Mouse (Mus musculus): Measurements from ENCODE around the gene Pde1a.
"Not testable (repeated sequence)": the region's sequence is repeated elsewhere in the genome, so short reads cannot be mapped to it uniquely, and the experiment has no call there.

Pde1a gene

DNA sequence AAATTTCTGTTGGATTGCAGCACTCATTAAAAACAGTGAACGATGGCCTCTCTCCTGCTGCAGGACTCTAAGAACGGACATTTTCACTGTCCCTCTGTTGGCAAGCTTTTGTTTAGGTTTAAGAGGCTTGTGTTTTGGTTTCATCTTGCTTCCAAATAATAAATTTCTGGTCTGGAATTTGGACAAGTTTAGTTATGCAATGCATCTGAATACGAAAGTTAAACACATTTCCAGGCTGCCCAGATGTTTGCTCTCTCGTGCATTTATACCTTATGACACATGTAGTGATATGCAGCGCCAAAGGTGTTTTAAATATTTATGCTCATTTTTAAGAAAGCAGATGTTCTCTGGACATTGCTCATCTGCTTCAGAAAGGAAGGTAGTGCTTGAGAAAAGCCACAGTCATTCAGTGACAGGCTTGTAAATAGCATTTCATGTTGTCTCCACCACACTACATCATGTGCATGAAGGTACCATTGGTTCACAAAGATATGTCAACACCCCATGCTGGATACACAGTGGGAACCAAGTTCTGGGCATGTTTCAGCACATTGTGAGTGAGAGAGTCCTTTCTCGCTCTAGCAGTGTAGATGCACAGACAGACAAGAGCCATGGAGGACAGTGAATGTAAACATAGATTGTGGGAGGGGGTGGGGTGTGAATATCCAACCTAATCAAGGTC is 171.5 kb downstream of the Pde1a start:
- DNase-seq, result no peak

DNA sequence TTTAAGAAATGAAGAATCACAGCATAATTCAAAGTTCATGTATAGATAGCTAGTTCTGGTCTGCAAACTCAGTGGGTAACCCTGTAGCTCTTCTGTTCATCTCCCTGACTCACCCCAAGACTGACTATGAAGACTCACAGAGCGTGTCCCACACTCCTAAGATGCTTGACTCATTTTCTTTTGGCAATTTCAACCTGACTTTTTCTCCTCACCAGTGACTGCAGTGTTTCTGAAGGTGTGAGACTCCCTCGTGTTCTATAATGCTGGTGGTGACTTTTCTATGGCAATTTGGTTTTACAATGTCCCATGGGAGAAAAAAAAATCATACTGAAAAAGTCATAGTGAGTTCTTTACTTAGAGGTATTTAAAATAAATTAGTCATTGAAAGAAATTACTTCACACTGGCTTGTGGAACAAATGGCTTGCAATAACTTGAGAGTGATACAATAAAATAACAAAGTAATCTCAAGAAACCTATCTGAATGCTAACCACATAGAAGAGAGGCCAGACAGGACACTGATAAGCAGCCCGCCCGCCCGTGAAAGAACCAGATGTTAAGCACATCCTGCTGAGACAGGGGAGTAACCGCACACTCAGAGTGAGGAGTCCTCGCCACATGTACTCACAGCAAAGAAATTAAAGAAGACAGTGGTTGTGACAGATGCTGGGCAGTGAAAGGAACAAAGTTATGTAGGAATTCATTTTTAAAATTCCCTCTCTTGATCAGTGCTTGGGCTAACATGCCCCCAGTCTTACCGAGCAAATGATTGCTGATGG is 183.2 kb downstream of the Pde1a start:
- DNase-seq, result no peak

DNA sequence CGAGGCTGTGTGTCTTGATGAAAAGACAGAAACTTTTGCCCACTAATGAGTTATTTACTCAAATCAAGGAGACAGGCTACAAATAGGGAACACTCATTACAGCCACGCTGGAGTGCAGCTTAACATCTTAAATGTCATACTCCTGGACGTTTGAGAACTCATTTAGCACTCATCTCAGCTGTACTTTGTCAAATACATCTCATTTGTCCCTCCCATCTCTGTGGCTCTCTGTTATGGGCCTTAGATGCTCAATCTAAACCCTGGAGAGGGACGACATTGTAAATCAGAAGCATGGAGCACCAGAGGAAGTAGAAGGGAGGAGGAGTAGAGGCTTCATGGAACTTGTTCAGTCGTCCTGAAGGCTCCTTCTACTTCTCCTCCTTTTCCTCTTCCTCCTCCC is 194.6 kb downstream of the Pde1a start:
- DNase-seq, result no peak

DNA sequence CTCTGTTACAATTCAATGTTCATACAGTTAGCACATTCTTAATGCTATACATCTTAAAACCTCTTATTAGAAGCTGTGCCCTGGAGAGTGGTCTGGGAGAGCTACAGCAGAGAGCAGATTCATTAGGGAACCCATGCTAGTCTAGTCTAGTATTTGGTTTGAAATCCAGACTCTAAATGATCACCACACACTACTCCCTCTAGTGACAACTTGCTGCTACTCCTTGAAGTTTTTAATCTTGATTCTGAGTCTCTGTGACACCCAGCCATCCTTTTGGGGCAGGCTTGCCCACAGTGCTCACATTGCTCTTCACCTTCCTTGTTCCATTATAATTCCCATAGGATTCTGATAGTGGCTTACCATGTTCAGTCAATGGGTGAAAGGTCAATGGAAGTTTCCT is 206.9 kb downstream of the Pde1a start:
- DNase-seq, result no peak

DNA sequence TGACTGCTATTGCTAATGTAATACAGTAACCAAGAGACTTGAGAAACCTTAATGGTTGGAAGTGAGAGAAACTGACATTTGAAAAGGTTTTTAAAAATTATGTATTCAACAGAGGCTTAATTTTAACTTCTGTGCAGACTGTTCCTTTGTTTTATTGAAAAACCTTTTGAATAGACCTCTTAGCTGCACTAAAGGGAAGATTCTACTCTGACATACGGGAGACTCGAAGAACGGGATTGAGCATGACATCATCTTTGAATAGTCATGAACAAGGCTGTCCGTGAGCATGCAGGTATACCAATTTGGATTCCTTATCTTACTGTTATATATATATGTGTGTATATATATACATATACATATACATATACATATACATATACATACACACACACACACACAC is 207.9 kb downstream of the Pde1a start:
- DNase-seq, result no peak

DNA sequence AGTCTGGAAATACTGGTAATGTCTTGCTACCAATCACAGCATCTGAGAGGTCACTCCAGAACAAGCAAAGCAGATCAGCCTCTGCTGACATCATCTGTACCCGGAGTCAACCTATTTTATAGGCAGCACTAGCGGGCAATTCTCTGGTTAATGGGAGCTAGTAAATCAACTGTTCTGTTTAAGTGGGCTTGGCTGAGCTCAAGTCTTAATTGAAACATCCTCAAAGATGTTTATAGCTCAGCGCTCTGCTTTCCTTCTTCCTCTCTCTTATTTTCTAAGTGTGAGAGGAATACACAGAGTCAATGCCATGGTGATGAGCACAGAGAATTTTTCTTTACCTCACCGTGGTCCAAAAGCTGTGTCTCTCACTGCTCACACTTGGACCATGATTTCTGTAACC is 208.8 kb downstream of the Pde1a start:
- DNase-seq, result no peak

DNA sequence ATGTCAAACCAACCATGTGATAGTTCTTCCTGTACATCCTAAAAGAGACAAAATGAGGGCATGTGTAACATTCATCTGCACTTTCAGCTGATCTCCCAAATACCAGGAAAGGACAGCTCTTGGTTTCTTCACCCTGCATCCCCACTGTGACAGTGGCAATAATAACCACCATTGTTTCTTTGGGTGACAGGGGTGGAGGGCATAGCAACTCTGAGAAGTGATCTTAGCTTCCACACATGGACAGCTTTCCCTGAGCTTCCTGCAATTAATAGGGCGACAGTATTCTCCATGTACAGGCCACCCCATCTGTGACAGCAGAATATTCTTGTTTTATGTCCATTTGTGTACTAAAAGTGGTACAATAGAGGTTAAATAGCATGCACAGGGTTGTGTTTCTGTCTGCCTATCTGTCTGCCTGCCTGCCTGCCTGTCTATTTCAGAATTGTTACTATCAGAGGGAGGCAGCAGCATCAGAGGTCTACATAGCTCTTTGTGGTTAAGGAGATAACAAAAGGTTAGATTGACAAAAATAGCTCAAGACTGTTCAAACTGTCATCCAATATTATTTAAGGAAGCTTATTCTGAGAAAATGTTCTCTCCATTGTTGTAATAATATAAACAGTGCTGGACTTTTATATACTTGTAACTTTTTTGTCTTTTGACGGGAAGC is 227.3 kb downstream of the Pde1a start:
- no peak for DNase-seq

DNA sequence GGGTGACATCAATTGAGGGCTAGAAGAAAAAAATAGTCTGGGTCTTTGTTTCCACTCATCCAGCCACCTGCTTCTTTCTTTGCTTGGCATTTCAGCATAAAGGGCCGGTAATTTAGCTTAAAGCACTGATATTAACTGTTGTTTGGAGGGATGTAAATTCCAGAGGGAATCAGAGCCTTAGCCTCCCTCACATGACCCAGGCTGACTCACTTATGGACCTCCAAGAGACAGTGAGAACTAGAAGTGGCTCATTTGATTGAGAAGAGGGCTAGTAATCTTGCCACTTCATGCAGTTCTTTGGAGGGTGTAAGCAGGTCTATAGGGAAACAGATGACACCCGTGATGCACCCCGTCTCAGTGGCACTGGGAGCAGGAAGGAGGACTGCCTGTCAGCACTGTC is 230.7 kb downstream of the Pde1a start:
- DNase-seq, result no peak

DNA sequence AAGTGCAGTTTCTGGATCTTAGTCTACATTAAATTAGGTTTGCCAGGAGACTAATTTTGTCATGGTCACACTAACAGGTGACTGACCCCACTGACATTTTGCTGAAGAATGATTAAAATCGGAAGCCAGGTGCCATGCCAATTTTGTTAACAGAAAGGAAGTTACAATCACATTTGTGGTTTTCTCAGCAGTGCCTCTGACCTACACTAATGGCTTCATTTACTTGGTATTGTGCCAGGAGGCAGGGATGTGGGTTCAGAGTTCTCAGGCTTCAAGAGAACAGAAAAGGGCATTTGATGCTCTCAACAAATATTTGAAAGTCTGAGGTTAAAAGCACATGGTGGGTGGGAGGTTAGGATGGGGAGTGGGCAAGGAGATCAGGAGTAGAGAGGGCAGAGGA is 236.4 kb downstream of the Pde1a start:
- DNase-seq, result no peak

DNA sequence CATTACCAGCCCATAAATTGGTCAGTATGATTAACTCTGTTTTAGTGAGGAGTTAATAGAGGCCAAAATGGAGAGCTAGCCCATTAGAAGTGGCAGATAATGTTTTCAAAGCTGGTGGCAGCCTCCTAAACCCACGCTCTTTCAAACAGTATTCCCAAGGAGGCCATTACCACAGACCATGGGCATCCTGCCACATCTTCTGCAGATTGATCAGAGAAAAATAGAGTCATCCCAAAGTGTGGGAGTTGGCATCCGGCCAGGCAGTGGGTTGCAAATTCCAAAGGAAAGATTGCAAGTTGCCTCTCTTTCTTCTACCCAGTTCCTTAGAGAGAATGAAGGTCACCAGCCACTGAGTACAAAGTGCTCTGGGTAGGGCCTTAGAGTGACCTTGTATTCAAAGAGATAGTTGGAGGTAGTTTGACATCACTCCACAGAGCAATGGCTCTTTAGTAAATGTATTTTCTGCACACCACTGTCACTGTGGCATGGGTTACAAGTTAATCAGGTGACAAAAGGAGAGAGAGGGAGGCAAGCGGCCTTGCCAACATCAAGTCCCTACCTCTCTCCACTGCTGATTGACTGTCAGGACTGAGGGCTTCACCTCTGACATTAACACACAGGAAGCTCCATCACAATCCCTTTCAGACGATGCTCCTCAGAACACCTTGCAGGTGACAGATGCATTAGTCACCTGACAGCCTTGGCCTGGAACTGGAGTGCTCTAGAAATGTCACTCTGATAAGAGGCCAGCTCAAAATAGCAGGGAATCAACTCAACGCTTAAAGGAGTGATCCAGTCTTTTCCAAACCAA is 237.3 kb downstream of the Pde1a start:
- no peak for DNase-seq

DNA sequence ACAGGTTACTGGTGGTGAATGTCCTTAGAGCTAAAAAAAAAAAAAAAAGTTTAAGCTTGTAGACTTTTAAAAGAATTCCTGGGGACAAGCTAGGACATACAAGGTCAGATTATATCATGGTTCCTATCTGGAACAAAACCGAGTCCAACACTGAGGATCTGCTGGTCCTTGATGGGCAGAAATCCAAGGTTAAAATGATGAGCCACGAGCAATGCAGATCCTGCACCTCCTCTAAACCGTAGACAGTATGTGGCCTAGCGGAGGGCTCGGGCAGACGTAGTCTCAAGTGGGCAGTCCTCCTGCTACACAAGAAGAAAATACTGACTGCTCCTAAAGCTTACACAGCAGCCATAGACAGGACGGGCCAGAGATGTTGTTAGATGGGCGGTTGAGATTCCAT is 238.5 kb downstream of the Pde1a start:
- DNase-seq, result no peak

DNA sequence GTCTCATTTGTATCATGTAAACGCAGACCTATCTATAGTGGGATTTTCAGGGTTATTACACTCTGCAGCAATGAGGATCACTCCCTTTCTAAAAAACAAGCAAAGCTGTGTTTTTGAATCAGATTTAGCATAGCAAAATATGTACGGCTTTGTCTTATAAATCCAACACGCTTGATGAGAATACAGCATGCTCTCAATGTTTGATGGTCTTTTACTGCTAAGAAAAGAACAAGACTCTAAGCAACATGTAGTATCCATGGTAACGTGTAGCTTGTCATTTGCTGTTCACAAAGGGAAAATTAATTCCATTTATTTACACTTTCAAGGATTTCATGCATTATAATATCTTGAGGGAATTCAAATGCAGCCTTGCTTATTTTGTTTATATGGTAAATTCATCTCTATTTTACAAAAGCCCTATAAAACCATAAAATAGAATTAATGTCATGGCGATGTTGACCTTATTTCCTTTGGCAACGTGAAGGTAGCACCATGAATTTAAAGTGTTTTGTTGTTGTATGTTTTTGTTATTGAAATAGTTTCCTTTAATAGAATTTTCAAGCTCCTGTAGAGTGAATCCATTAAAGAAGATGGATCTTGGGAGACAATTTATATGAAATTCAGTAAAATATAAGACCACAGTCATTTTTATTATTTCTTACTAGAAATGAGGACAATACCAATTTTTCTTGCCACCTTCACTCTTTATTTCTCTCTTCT is 245.5 kb downstream of the Pde1a start:
- DNase-seq, result no peak

DNA sequence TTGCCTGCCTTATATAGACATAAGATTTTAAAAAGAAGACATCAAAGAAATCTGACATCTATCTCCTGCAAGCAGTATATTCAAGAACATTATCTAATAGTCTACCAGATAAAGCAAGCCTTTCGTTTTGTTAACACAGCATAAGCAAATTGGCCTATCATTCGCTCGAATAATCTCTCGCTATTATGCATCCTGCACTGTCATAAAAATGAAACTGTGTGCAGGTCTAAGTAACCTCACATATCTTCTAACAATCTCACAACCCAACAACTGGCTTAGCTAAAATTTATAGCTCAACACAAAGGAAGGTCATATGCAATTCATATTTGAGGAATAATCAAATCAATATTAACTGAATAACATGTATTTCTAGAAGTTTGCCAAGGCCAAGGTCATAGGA is 246.0 kb downstream of the Pde1a start:
- no peak for DNase-seq

DNA sequence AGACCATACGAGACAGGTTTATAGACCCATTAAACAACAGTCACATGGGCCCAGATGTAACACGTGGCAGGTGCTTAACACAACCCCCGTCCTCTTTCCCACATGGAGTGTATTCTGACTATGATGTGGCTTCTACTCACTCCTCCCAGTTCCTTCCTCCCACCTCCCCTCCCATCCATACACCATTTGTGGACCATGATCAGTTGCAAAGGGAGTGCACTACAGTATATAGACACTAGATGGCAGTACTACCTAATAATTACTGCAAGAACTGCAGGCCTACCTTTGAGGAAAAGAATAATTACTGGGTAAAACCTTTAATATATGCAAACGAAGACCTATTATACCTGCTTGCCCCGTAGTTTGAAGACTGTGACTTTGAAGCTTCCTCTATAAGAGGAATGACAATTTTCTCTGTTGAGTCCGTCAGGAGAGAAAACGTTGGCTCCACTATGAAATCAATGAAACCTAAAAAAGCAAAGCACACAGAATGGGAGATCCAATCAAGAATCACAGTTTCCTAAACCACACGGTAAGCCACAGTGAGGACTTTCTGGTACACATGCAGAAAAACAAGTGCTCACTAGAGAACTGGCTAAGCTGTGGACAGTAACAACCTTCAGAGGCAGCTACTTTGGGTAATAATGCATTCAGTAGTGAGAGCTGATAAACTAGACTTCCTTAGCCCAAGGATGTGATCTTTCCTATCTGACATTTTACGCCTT is 263.8 kb downstream of the Pde1a start:
- peak; percentile 2 for DNase-seq

DNA sequence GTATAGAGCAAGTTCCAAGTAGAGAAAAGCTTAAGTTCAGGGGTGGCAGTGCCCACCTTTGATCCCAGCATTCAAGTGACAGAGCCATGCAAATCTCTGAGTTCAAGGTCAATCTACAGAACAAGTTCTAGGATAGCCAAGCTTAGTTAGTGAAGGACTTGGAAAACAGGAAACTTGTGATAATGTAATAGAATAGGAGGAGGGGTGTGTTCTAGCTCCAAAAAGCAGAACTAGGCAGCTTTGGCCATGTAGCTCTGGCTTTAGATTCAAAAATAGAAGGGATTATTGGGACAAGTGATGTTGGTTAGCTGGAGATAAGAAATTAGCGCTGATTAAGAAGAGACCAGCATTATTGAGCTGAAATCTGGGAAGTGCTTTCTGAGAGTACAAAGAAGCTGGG is 272.4 kb downstream of the Pde1a start:
- no peak for DNase-seq

DNA sequence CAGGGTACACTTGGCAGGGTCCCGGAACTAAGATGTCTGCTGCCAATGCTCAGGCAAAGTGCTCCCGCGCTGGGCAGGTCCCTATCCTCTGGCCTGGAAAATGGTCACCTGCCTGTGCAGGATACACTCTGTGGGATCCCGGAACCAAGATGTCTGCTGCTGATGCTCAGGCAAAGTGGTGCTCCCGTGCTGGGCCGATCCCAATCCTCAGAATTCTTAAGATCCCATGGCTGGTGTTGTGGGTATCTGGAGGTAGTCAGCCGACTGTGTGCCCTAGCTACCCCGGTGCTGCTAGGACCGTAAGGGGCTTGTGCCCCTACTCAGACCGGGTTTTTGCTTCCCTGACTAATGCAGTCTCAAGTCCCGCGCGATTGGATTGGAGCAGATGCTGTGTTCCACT is 281.9 kb downstream of the Pde1a start:
- DNase-seq, result not testable (repeated sequence)

DNA sequence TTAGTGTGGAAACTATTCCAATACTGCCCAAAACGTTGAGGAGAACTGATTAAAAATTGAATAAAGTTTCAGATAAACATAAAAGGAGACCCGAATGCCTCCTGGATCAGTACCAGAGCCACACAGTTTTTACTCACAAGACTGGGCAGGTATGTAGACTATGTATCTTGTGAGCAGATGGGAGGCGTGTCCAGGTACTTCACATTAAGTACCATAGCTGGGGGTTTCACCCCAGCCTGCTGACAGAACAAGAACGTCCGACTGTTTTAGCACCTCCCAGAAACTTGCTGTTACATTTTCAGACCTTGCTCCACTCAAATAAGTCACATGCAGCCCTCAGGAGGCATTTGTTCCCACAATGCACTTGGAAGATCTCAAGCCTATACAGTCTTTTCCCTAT is 289.7 kb downstream of the Pde1a start:
- DNase-seq, result no peak

DNA sequence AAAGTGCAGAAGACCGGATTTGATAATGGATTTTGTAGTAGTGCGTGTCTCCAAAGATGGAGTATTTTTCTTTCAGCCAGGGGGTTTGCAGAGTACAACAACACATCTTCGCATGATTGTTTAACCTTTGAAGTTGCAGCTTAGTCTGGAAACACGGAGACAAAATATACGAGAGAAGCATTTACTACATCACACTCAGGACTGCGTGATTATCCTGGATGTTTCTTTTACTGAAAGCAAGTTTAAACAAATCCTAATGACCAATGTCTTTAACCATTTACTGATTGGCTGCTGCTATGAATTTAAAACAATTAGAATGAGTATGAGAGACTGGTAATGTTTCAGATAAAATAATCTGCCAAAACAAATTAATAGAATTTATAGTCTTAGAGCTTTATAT is 290.2 kb downstream of the Pde1a start:
- no peak for DNase-seq

DNA sequence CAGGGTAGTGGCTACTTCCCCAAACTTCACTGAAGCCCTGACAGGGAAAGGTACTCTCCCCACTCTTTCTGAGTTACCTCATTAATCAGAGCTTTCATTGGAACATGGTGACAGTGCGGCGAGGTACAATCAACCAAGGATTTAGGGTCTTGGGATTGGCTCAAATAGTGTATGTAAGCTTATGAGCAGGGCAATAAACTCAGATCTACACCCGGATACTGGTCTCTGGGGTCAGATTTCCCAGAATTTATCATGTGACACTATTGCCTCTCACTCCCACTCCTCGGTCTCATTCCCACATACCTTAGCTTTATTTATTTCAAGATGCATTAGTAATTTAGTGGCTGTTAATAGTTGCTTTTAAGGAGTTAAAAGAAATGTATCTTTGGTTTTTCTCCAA is 303.4 kb downstream of the Pde1a start:
- DNase-seq, result no peak

DNA sequence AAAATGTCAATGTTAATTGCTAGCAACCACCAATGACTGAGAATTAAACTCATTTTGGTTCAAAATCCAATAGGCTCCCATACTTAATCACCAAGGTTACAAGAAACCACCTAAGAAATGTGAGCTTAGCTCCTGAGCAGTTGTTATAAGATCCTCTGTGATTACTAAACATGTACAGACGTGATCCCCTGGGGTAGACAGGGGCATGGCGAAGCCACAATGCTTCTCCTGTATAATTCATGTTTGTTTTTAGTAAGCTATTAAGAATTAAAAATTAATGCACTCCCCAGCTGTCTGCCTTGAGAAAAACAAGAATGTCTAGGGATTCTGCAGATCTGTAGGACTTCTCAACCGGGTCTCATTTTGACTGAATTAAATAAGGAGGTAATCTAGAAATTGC is 309.7 kb downstream of the Pde1a start:
- no peak for DNase-seq

DNA sequence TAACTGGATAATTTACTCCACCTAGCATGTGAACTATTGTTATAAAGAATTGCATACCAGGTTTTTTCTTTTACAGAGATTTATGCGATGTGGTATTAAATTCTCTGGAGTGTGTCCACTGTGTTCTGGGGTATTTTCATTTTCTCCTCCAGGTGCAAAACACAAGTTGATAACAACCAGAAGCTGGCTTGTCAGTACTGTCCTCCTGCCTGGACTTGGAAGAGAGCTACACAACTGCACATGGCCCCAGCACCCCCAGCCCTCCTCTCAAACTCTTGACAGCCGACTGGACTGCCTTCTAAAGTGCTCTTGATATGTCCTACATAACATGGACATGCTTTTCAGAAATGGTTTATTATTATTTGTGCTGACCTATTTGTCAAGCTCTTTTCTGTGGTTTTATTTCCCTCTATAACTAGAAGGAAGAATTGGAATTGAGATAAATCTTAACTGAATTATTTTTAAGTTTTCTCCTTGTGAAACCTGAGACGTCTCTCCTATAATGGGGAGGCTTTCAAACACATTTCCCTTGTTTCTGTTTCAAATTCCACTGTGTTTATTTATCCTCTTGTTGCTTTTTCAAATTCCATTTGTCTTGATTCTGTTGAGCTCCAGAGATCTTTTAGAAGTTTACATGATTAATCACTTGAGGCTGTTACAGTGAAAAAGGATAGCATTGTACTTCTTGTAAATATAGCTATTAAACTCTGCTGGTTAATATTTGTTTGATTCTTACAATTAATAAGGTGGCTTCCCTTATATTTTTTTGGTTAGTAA is 313.4 kb downstream of the Pde1a start:
- DNase-seq, result no peak

Data from cerebellum, adult 11 months (tissue).